Mouse (Mus musculus): ENCODE measurements around the gene Parp8. TPM values are rescaled to one million over a fixed set of nuclear protein-coding genes. Genes with fewer than 3 reads are reported as not detected.

Gene Parp8
- total RNA-seq (2021): 10 to 100 TPM; 21.6 to 21.9 TPM

DNA sequence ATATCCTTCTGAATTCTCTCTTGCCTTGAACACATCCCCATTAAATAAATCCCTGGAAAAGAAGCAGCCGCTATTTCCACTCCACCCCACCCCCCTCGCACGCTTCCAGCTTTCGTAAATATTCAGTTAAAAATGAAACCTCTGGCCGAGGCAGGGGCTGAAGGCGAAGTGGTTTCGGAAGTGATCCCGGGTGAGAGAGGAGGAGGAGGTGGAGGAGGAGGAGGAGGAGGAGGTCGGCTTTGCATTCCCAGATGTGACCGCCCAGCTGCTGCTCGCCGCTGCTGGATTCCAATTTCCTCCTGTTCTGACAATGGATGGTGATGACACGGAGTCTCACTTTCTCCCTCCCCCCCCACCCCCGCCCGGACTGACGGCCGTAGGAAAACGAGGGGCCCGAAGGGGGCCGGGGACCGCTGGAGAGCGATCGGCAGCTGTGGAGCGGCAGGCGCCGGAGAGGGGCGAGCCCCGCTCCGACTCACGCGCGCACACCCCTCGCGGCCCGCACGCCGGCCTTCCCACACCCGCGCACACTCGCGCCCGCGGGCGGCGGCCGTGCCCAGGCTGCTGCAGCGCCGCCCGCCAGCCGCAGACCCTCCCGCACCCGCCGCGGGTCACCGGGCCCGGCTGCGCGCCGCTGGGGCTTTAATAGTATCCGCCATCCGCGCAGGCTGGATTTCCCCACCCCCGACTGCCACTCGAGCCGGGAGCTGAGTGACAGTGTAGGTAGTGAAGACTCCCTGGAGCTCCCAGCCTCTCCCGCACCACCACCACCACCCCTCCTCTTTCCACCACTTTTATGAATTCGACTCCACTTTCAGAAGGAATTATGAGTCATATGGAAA is at the start of gene Parp8:
Gene Parp8 (minus strand): TSS at position 312 of the 842 bp plus-strand sequence.
- peak; percentile 70 to 88 for DNase-seq (ENCODE audit: low spot score in 2 of 2)
- intact Hi-C loops (cut with DNase I): loop anchor here (2.0 kb wide), 1 partner anchor 51 kb away; no protein-coding TSS in a partner anchor

- peak in 1 of 2 experiments; percentile 4 for DNase-seq (ENCODE audit: low spot score in 2 of 2)
- intact Hi-C loops (cut with DNase I): no loop called here
Observed at GRCm38 (mm10) chr13:117062628-117063315, 37.4 kb upstream of the Parp8 start.

- intact Hi-C loops (cut with DNase I): loop anchor here (10.0 kb wide), 1 partner anchor 292 kb away; no protein-coding TSS in a partner anchor
- DNase-seq (ENCODE audit: low spot score in 2 of 2): no peak
Observed at GRCm38 (mm10) chr13:117056466-117056865, 31.1 kb upstream of the Parp8 start.

- intact Hi-C loops (cut with DNase I): loop anchor here (10.0 kb wide), 1 partner anchor 290 kb away; no protein-coding TSS in a partner anchor
- DNase-seq (ENCODE audit: low spot score in 2 of 2): no peak
Observed at GRCm38 (mm10) chr13:117054811-117055496, 29.6 kb upstream of the Parp8 start.

- DNase-seq (ENCODE audit: low spot score in 2 of 2): no peak
- intact Hi-C loops (cut with DNase I): loop anchor here (10.0 kb wide), 1 partner anchor 288 kb away; no protein-coding TSS in a partner anchor
Observed at GRCm38 (mm10) chr13:117052748-117053147, 27.4 kb upstream of the Parp8 start.

DNA sequence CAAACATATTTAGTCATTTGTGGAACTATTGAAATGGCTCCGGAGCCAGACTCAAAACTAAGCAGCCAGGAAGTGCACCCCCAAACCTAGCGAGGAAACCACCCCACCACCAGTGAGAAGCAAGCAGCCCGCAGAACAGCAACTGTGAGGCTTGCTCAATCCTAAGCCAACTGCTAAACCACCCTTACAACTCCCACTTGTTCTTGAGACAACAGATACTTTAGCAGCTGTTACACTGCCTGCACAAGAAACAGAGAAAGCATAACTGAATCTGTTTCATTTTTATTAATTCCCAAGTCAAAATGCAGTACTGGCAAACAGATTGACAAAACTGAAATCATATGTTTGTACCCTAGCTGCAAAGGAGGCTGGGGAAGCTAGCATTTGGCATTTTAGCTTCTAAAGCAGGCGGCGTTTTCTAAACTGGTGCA is 23.2 kb upstream of the Parp8 start:
- peak; percentile 61 to 86 for DNase-seq (ENCODE audit: low spot score in 2 of 2)
- intact Hi-C loops (cut with DNase I): loop anchor here (5.0 kb wide), 1 partner anchor 64 kb away; no protein-coding TSS in a partner anchor

- DNase-seq (ENCODE audit: low spot score in 2 of 2): no peak
- intact Hi-C loops (cut with DNase I): no loop called here
Observed at GRCm38 (mm10) chr13:117043567-117043966, 18.2 kb upstream of the Parp8 start.

DNA sequence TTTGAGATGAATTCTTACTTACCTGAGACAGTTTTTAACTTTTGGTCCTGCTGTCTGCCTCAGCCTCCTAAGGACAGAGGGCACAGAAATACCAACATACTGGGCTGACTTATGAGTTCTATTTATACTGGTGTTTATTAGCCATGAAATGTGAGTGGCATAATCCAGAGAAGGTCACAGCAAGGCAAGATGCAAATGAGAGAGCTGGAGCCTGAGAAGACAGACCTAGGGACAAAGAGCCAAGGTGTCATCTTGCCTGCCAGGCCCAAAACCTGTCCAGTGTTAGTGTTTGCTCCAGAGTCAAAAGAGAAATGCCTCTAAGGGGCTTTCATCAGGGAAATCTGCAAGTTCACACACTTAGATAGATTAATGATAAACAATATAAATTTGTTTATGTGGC is 15.7 kb upstream of the Parp8 start:
- no peak for DNase-seq (ENCODE audit: low spot score in 2 of 2)
- intact Hi-C loops (cut with DNase I): no loop called here

GRCm38 (mm10) chr13:117036277-117036676 is 10.9 kb upstream of the Parp8 start:
- no peak for DNase-seq (ENCODE audit: low spot score in 2 of 2)
- intact Hi-C loops (cut with DNase I): no loop called here

GRCm38 (mm10) chr13:117035121-117035520 is 9.8 kb upstream of the Parp8 start:
- intact Hi-C loops (cut with DNase I): no loop called here
- DNase-seq (ENCODE audit: low spot score in 2 of 2): no peak

DNA sequence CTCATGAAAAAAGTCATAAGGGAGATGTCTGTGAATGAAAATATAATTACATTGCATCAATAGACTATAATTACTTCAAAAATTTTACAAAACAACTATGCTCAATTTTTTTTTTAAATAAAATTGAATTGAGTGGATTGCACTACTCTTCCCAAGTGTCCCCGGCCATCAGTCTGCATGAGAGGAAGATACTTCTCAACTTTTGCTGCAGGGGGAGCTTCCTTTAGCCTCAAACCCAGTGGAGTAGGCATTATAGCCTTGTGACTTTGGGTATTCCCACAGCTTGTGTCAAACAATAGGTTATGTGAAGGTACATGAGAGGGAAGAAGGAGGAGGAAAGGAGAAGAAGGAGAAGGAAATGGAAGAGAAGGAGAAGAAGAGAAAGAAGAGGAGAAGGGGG is 9.3 kb upstream of the Parp8 start:
- intact Hi-C loops (cut with DNase I): no loop called here
- no peak for DNase-seq (ENCODE audit: low spot score in 2 of 2)

DNA sequence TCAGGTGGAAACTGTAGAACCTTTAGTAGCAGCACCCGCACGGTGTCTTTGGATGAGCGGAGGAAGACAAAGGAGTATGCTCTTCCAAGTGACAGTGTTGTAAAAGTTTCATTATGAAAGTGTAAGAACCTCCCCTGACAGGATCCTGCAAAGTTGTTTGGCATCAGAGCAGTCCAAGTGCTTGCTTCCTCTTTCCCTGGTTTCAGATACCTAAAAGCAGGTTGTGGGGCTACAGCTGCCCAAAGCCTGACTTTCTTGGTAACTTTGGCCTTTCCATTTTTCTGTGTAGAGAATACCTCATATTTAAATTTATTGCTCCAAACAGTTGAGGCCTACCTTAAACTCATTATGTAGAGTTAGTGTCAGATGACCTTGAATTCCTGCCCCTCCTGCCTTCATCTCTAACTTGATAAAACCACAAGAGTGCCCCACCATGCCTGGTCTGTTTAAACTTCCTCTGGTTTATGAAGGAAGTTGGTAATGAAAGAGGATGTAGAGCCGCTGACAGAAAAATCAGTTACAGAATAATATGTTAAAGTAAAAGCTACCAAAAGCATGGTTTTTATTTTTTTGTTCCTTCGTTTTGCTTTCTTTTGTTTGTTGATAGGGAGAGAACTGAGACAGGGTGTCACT is 8.5 kb upstream of the Parp8 start:
- DNase-seq (ENCODE audit: low spot score in 2 of 2): no peak
- intact Hi-C loops (cut with DNase I): no loop called here

- no peak for DNase-seq (ENCODE audit: low spot score in 2 of 2)
- intact Hi-C loops (cut with DNase I): no loop called here
Observed at GRCm38 (mm10) chr13:117032402-117032801, 7.1 kb upstream of the Parp8 start.

DNA sequence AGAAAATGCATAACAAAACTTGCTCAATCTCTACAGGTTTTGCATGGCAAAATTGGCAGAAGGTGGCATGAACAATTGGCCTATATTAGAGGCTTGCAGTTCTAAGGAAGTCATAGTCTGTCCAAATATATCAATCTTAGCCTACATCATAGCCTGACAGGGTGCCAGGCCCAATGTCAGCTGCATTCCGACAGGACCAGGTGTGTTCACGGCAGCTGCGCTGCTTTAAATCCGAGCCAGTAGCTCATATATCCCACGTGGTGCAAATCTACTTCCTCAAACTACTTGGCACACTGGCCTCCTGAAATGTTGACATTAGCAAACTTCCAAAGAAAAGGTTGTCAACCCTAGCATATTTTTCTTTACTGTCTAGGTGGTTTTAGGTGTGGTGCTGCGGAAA is 6.2 kb upstream of the Parp8 start:
- DNase-seq (ENCODE audit: low spot score in 2 of 2): no peak
- intact Hi-C loops (cut with DNase I): no loop called here

GRCm38 (mm10) chr13:117028221-117028620 is 2.9 kb upstream of the Parp8 start:
- intact Hi-C loops (cut with DNase I): no loop called here
- no peak for DNase-seq (ENCODE audit: low spot score in 2 of 2)

- intact Hi-C loops (cut with DNase I): no loop called here
- no peak for DNase-seq (ENCODE audit: low spot score in 2 of 2)
Observed at GRCm38 (mm10) chr13:117027336-117027735, 2.0 kb upstream of the Parp8 start.

- DNase-seq (ENCODE audit: low spot score in 2 of 2): no peak
- intact Hi-C loops (cut with DNase I): no loop called here
Observed at GRCm38 (mm10) chr13:117026276-117026780, 991 bp upstream of the Parp8 start.

DNA sequence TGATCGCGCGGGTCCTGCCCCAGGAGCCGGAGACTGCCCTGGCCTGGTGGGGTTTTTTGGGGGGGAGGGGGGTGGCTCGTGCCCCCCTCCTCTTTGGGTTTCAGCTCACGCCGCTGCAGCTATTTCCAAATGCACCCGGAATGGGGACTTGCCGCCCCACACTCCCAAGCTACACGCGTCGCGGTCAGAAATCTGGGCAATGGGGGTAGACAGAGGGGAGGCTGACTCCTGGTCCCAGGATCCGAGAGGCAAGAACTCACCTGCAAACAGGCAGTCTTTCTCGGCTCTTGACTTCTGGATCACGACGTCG is 466 bp downstream of the Parp8 start:
- DNase-seq (ENCODE audit: low spot score in 2 of 2): no peak
- intact Hi-C loops (cut with DNase I): loop anchor here (2.0 kb wide), 1 partner anchor 50 kb away; no protein-coding TSS in a partner anchor

DNA sequence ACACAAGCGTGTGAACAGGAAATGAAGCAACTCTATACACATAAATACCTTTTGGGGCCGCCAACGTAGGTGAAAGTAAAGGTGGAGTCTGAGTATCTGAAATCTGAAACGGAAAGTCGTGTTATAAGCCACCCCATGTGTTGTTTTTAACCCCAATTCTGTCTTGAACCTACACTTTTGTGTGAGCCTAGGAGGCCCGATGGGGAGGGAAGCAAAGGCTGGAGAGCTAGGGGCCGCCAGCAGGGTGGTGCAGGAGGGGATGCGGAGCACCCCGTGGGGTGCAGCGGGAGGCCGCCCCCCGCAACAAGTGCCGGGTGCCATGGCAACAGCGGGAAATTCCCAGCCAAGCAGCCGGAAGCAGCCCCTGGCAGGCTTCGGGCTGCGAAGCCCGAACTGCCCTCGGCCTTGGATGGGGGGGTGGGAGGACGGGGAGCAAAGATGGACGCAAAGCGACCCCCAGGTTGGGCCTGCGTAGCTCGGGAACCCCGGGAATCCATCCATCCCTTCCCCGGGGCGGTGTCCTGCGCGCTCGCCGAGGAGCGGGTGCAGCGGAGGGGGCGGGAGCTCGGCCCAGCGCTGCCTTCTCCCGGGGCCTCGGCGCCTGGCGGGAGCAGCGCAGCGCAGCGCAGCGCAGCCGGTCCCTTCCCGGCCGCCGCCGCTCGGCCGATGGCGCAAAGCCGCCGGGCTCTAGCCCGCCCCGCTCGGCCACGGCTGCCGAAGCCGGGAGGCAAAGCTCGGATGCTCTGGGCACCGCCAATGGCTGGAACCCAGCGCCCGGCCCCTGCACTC is 1.0 kb downstream of the Parp8 start:
- peak; percentile 49 to 61 for DNase-seq (ENCODE audit: low spot score in 2 of 2)
- intact Hi-C loops (cut with DNase I): loop anchor here (2.0 kb wide), 1 partner anchor 50 kb away; no protein-coding TSS in a partner anchor
